Mouse (Mus musculus) gastrocnemius, postnatal 36 days (tissue): ENCODE results near the gene Gpr146. TPM values are rescaled to one million over a fixed set of nuclear protein-coding genes. Genes with fewer than 3 reads are reported as not detected.
A peak's percentile ranks its signal among the peaks of the same experiment; 100 is the strongest.

Experiments used
- DNase-seq, 2 experiments: peaks; one replicate each; pipeline ENCODE4 v3.0.0; 2022
- intact Hi-C: fragments of 180-260 bp; cut with DNase I; formaldehyde crosslinking; loops from one replicate; pipeline ENCODE4 v1.15.1; 2025
- total RNA-seq, 2 experiments: library from RNA; stranded (reverse); gene quantifications; 2 replicates each; pipeline ENCODE4 v1.2.3; 2021

The Gpr146 gene
- total RNA-seq, 2 experiments from 2014 or later, result 25.3 to 30.4 TPM

DNA sequence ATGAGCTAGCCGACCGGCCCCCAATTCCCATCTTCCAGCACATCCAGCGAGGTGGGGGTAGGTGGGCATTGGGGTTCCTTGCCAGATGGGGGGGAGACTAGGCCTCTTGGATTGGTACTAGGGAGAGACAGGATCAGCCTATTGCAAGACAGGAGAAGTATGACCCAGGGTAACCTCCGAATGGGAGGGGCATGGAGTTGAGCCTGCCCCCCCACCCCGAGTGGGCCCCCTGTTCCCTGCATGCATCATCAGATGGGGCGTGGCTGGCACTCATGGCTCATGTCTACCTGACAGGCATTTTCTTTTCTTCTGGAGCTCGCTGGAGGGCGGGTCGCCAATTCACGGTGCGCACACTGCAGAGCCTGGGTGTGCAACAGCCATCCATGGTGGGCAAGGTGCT is 23.6 kb upstream of the Gpr146 start:
- no peak for DNase-seq
- intact Hi-C loops, result no loop called here

DNA sequence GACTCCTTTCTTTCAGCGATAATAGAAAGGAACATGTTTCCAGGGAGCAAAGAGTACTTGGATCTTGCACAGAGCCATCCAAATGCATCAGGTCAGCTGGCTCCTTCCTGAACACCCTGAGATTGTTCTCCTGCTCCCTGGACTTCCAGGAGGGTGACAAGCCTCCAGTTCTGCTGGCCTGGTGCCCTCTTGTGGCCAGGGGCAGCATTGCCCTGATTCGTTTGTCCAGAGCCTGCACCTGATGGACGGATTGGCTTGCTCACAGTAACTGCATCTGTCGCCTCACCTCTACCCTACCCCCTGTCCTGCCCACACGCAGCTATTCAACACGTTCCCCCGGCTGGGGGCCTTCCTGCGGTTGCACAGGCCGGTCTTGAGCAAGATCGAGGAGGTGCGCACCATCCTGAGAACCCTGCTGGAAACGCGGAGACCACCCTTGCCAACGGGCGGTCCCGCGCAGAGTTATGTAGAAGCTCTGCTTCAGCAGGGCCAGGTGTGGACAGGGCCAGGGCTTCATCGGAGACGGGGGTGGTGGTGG is 22.2 kb upstream of the Gpr146 start:
- peak; percentile 70 to 76 for DNase-seq
- intact Hi-C loops, result loop anchor here (1.0 kb wide), 1 partner anchor 23 kb away; no protein-coding TSS in a partner anchor

DNA sequence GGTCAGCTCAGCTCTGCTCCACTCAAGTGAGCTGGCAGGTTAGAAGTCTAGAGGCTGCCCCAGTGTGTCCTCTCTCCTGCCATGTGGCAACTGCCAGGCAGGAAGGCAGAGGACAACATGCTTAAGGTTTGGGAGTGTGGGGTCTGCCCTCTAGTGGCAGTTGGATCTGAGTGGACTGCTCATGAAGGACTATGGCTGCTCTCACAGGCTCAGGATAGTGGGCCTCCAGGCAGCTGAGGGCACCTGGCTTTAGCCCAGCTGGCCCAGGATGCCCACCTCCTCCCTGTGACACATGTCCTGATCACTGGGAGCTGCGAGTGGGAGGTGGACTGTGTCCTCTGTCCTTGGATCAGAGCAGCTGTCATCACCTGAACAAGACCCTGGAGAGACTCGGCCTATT is 18.8 kb upstream of the Gpr146 start:
- intact Hi-C loops, result no loop called here
- DNase-seq, result no peak

DNA sequence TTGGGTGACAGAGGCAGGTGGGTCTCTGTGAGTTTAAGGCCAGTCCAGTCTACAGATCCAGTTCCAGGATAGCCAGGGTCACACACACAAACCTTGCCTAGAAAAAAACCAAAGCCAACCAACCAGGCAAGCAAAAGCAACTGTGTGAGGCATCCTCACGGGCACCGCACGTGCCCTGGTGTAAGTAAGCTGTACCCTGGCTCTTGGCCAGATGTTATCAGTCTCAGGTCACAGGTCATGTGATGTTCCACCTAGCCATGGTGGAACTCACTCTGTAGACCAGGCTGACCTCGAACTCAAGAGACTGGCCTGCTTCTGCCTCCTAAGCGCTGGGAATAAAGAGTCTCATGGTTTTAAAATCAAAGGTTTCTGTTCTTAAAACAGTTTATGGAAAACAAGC is 18.3 kb upstream of the Gpr146 start:
- intact Hi-C loops, result no loop called here
- no peak for DNase-seq

DNA sequence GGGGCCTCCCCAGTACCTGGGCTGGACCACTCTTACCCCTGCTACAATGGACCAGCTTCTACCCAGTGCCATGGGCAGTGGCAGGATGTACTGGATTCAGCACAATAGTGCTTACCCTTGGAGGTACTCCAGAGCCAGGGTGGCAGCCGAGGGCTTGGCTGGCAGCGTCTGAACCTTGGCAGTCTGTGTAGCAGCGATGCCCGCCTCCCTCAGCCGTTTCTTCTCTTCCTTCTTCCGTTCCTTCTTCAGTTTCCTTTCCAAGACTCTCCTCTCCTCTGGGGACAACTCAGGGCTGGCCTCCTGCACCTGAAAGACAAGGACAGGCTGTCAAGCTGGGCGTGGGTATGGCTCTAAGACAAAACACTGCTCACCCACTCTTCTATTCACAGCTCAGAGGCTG is 13.6 kb upstream of the Gpr146 start:
- intact Hi-C loops, result loop anchor here (2.0 to 5.0 kb wide), 4 partner anchors 33 to 141 kb away; partner anchors contain the start of gene 3110082I17Rik
- DNase-seq, result no peak

DNA sequence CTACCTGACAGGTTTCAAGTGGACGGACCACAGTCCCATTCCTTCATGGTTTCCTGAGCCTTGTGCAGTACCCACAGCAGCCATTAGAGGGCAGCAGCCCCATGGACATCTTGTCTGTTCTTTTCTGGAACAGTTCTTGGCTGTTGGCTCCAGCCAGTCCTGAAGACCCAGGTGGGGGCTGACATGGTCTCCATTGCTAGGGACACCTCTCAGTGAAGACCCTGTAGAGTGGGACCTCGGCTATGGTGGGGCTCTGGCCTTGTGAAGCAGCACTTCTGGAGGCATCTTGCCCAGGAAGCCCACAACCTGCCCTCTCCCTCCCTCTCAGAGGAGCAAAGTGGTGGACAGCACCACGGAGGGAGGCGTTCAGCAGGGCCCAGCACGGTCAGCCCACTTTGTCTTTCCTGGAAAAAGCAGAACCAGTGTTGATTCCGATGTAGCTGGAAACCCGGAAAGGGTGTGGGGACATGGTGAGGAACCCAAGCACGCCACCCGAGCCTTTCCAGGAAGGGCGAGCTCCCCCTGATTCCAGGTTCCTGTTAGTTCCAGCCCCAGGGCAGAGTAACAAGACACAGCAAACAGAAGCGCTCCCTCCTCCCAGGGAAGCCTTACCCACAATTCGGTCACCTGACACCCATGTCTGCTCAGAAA is 13.1 kb upstream of the Gpr146 start:
- peak; percentile 86 to 93 for DNase-seq
- intact Hi-C loops, result loop anchor here (2.0 to 5.0 kb wide), 3 partner anchors 32 to 98 kb away; partner anchors contain the start of gene 3110082I17Rik

DNA sequence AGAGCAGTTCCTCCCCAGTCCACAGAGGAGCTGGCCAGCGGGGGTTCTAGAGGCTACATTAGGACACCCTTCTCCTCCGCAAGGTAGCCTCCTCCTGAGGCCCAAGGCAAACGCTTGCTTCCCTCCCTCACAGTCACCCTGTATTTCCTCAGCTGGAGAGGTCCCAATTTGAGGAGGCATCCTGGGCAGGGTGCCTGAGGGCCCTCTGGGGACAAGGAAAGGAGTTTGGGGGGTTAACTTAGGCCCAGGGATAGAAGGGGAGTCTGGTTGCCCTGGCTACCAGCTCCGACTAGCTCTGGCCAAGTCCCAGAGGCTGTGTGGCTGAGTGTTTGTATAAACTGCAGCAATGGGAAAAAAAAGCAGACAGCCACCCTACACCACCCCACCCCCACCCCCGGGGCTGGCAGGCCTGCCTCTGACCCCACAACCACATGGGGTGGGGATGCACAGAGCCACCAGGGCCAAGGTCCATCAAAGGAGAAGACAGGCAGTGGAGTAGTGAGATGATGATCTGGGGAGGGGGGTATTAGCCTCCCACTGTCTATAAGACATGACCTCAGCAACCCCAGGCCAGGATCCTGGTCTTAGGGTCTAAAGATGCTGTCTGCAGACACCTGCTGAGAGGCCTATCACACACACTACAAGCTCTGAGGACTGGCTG is 12.5 kb upstream of the Gpr146 start:
- DNase-seq, result no peak
- intact Hi-C loops, result loop anchor here (2.0 to 5.0 kb wide), 3 partner anchors 32 to 97 kb away; partner anchors contain the start of gene 3110082I17Rik

DNA sequence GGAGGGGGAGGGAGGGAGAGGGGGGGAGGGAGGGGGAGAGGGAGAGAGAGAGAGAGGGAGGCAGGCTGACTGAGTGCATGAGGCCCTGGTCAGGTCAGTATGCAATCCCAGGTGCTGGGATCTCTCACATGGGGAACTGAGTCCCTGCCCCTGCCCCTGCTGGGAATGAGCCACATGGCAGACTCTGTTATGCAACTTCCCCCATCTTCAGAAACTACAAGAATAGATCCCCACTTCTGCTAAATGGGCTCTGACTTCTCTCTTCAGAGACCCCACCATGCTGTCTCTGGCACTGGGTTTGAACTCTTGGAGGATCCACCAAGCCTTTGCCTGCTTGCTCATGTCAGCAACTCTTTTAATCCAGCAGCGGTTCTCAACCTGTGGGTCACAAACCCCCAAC is 11.7 kb upstream of the Gpr146 start:
- DNase-seq, result no peak
- intact Hi-C loops, result loop anchor here (2.0 kb wide), 1 partner anchor 31 kb away; no protein-coding TSS in a partner anchor

DNA sequence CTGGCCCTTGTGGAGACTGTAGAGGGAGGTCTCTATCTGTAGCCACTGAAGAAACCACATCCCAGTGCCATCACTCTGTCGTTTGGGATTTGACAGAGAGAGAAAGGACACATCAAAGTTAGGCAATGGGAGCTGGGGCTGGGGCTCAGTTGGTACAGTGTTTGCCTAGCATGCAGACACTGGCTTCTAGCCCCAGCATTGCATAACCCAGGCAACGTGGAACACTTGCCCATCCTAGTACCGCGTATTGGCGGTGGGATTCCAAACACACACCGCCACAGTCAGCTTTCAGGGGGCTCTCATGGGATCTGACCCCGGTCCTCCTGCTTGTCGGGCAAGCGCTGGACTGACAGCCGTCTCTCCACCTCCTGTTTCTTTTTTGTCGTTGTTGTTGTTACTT is 11.0 kb upstream of the Gpr146 start:
- intact Hi-C loops, result no loop called here
- DNase-seq, result no peak

DNA sequence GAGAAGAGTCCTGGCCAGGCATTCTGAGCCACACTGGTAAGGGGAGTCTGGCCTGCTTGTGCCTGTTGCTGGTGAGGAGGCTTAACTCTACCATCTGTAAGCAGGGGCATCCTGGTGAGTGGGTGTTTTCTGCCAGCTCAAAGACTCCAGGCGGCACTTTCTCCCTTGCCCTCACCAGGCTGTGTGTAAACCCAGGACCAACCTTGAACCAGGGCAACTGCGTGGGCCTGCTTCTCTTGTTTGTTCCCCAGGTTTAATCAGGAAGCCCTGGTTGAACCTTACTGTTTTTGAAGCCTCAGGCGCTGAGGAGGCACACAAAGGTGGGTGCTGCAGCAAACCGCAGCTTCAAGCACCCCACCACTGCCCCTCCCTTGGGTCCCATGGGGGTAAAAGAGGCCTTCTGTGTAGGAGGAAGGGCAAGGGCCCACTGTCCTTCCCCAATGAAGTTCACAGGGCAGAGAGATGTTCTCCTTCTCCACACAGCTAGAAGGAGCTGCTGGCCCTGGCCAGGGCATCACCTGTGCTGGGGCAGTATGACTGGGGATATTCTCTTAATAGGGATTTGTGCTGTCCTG is 9.5 kb upstream of the Gpr146 start:
- intact Hi-C loops, result no loop called here
- no peak for DNase-seq

DNA sequence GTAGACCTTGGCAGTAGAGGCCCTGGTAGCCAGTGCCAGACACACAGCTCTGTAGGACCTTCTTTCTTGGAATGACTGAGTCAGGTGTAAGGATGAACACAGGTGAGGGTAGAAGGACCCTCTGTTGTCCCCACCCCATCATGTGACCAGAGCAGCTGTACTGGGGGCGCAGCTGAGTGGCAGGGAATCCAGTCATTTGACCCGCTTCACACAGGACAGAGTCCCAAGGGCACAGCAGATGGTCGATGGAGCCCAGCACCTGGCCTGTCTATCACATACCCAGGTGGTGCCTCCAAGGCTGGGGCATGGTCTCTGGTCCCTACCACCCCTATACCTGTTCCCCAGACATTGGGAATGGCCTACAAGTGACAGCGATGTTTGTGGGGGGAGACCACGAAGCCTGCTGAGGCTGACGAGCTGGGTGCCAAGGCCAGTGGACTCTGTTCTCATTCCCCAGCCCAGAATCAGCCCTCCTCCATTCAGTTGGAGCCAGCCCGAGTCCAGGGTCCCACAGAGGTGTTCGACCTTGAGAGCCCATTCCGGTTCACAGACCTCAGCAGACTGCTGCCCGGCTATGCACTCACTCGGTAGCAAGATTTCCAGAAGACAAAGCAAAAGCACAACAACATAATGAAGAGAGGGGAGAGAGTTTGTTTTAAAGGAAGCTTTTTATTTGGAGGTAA is 8.7 kb upstream of the Gpr146 start:
- intact Hi-C loops, result no loop called here
- DNase-seq, result no peak

DNA sequence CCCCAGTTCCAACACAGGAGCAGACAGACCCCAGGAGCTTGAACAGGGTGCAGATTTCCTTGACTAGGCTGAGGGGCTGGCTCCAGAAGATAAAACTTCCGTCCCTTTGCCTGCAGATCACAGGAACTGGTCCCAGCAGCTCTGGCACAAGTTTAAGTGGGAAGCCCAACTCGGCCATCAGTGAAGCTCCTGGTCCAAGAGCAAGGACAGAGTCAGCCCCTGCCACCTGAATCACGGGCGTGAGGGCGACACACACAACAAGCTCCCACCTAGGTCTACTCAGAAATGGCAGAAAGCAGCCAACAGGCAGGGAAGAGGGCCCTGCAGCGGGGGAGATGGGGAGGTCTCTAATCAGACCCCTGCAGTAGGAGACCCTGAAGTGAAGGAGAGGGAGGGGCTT is 7.2 kb upstream of the Gpr146 start:
- intact Hi-C loops, result no loop called here
- no peak for DNase-seq

DNA sequence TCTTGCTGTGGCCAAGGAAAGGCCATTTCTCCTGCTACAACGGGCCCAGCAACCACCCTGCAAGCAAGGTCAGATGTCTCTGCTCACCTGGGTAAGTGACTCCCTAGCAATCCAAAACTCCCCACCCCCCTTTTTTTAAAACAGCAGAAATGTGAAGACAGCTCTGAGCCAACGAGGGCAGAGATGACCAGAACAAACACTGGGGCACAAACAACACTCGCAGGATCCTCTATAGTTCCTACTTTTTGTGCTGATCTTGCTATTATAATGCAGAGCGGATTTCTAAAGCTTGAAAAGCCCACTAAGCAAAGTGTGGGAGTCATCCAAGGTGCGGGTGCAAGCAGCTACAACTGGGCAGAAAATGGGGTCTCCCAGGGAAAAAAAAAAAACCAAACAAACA is 6.4 kb upstream of the Gpr146 start:
- intact Hi-C loops, result no loop called here
- no peak for DNase-seq

DNA sequence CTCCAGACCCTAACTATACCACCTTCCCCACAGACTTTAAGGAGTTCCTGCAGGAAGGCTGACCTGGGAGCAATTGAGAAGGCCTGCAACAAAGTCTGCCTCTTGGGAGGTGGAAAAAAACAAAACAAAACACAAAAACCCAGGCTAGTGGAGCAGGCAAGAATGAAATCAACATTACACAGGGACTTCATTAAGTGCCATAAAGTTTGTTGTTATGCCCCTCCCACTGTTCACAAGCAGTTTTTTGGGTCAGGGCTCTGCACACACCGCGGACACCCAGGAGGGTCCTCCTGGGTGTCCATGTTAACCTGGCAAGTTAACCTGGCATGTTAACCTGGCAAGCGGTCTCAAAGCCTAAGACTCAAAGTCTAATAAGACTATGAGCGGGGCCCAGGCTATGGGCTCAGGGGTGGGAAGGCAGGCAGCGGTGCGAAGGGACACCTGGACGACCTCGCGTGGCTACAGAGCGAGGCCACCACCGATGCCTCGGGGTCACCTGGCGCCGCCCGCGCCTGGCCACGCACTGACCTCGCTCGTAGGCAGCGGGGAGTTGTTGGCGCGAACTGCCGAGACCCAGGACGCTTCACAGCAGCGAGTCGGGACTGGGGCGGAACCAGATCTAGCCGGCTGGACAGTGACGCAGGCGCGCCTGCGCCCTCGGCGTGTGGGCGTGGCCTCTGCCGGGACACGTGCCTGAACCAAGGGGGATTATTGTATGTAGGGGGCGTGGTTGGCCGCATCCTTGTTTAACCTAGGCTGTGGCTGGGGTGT is 5.7 kb upstream of the Gpr146 start:
- peak; percentile 85 to 86 for DNase-seq
- intact Hi-C loops, result no loop called here

DNA sequence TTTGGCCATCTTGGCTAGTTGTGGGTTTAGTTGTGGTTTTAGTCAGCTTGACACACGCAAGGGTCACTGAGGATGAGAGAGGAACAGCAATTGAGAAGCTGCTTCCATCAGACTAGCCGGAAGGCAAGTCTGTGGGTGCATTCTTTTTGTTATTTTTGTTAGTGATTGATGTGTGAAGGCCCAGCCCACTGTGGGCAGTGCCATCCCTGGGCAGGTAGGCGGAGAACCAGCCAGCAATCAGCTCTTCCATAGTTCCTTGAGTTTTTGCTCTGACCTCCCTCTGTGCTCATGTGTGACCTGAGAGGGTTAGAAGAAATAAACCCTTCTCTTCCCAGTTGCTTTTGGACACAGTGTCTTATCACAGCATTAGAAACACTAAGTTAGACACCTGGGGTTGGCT is 4.4 kb upstream of the Gpr146 start:
- DNase-seq, result no peak
- intact Hi-C loops, result no loop called here

DNA sequence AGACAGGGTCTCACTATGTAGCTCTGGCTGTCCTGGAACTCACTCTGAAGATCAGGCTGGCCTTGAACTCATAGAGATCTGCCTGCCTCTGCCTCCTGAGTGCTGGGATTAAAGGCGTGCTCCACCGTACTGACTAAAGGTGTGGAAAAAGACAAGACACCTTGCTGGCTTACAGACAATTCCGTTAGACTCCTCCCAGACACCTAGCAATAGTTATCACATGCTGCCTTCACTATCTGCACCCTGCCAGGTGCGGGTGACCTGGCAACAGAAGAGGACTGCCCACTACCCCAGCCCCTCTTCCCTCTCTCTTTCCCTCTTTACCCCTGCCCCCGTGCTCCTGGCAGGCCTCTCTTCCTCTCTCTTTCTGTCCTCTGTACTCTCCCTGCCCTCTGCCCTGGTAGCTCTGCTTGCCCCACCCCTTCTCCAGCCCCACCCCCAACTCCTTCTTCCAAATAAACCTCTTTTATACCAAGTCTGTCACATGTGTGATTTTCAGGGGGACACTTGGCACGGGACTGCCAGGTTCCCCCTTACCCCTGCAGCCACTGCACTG is 3.5 kb upstream of the Gpr146 start:
- intact Hi-C loops, result no loop called here
- DNase-seq, result no peak

DNA sequence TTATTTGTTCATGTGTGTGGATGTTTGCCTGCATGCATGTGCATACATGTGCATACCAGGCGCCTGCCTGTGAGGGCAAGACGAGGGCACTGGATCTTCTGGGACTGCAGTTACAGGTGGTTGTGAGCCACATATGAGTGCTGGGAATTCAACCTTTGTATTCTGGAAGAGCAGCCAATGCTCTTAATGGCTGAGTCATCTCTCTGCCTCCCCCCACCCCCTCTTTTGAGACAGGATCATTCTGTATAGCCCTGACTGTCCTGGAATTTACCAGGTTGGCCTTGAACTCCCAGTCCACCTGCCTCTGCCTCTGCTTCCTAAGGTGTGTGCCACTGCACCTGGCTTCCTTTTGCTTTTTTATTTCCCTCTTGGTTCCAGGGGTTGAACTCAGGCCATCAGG is 2.7 kb upstream of the Gpr146 start:
- no peak for DNase-seq
- intact Hi-C loops, result no loop called here

DNA sequence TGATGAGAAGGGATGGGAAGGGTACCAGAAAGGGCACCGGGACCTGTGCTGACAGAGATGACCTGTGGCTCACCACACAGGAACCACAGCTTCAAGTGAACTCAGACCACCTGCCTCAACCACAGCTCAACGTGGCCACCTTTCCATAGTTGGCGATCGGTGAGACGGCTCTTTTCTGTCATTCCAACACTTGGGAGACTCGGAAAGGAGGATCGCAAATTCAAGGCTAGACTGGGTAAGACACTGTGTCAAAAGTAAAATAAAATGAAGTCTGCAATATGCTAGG is 717 bp downstream of the Gpr146 start:
- intact Hi-C loops, result no loop called here
- no peak for DNase-seq

DNA sequence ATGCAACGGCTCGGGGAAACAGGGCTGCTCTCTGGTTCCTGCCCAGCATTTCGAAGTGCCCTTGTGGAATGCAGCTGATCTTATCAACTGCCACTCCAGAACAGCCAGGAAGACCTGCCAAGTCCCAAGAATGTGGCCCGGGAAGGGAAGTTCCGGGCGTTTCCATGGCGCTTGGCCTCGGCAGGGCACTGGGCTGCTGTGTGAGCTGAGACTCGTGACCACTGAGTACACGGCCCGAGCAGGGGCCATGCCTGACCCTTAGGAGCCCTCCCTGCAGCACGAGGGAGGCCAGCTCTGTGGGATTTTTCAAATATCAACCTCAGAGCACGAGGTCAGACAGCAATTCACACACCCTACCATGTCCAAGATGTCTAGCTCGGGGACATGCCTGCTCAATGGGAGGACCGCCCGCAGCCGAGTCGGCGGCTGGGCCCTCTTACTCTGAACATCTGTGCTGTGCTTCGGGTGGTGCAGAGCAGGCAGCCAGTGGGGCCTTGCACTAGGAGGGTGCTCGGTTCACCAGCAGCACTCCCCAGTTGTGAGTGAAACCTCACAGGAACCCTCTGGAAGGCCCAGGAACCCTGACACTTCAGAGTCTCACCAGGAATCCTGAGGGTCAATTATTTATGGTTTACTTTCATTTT is 1.6 kb downstream of the Gpr146 start:
- intact Hi-C loops, result no loop called here
- DNase-seq, result peak; percentile 55 to 61
